Mouse (Mus musculus) cortical plate, adult 2 months (tissue): Measurements from ENCODE around the gene Lifr.

Experiments
- CTCF ChIP-seq: fragments of 200-500 bp; IDR thresholded peaks from 2 replicates; pipeline ENCODE4 v1.5.1; 2011; ENCODE audit warnings: mild to moderate bottlenecking, control low read depth, low read length; ENCODE audit not compliant: insufficient read depth; ENCODE audit errors: extremely low read depth
- POLR2A ChIP-seq: fragments of 200-500 bp; IDR thresholded peaks from 2 replicates; pipeline ENCODE4 v1.6.1; 2011; ENCODE audit warnings: mild to moderate bottlenecking, low read length, control low read depth; ENCODE audit not compliant: insufficient read depth; ENCODE audit errors: extremely low read depth

GRCm38 (mm10) chr15:7047931-7048330 lies 42.5 kb upstream of the Lifr start:
- TF ChIP-seq CTCF (no peak), POLR2A (no peak)
